Mouse (Mus musculus): ENCODE data around the gene Gata1. TPM values are rescaled to one million over a fixed set of nuclear protein-coding genes. Genes with fewer than 3 reads are reported as not detected.
A peak's percentile ranks its signal among the peaks of the same experiment; 100 is the strongest.
"Not testable (repeated sequence)": the region's sequence is repeated elsewhere in the genome, so short reads cannot be mapped to it uniquely, and the experiment has no call there.

The Gata1 gene
- 5.2 and 5.6 TPM in 2 replicates for polyA plus RNA-seq (2016; fragmentation: Nextera tagmentation; extraction: Ambion mirVana)

GRCm38 (mm10) chrX:7977892-7978291, at the start of gene Gata1:
Gene Gata1 (minus strand): TSS chrX:7978071.
- no peaks in the 10 kb centered on the region for H3K27me3 ChIP-seq (replicated peaks; ENCODE audit: low read depth, poor library complexity, severe bottlenecking)
- no peak within 1 kb of the TSS for H3K4me3 ChIP-seq
- no peaks in the 10 kb centered on the region; the same call in 1 of the 2 replicates for H3K9me3 ChIP-seq
- no peaks in the 10 kb centered on the region for H3K4me1 ChIP-seq
- no peak for DNase-seq (ENCODE audit: low spot score)
- 93% methylated on average over 11 of the region's 11 CpGs for WGBS
- no peak within 1 kb of the TSS for H3K27ac ChIP-seq (replicated peaks)
- no peaks in the 10 kb centered on the region for H3K36me3 ChIP-seq (replicated peaks)

- WGBS: 76% methylated on average over 4 of the region's 4 CpGs
Observed at GRCm38 (mm10) chrX:8026811-8027210, 48.9 kb upstream of the Gata1 start.

GRCm38 (mm10) chrX:8024795-8025194, 46.9 kb upstream of the Gata1 start:
- WGBS: 72% methylated on average over 2 of the region's 2 CpGs
- no peak overlapping the region for H3K27ac ChIP-seq (replicated peaks)
- H3K4me1 ChIP-seq: no peaks in the 10 kb centered on the region
- no peak for DNase-seq (ENCODE audit: low spot score)
- H3K27me3 ChIP-seq (replicated peaks; ENCODE audit: low read depth, poor library complexity, severe bottlenecking): no peaks in the 10 kb centered on the region
- no peak overlapping the region for H3K4me3 ChIP-seq
- H3K36me3 ChIP-seq (replicated peaks): no peaks in the 10 kb centered on the region
- H3K9me3 ChIP-seq: no peaks in the 10 kb centered on the region

More at GRCm38 (mm10) chrX:8026811-8027210, 48.9 kb upstream of the Gata1 start:
- Histone ChIP-seq H3K4me3 (no peak overlapping the region), H3K27me3 (replicated peaks; ENCODE audit: low read depth, poor library complexity, severe bottlenecking) (no peaks in the 10 kb centered on the region), H3K9me3 (no peaks in the 10 kb centered on the region), H3K4me1 (no peaks in the 10 kb centered on the region), H3K36me3 (replicated peaks) (no peaks in the 10 kb centered on the region), H3K27ac (replicated peaks) (no peak overlapping the region)
- DNase-seq (ENCODE audit: low spot score): no peak

- 73% methylated on average over 2 of the region's 2 CpGs for WGBS
- H3K4me3 ChIP-seq: no peak overlapping the region
- no peaks in the 10 kb centered on the region for H3K36me3 ChIP-seq (replicated peaks)
- DNase-seq (ENCODE audit: low spot score): no peak
- no peak overlapping the region for H3K27ac ChIP-seq (replicated peaks)
- no peaks in the 10 kb centered on the region for H3K4me1 ChIP-seq
- no peaks in the 10 kb centered on the region for H3K9me3 ChIP-seq
- no peaks in the 10 kb centered on the region for H3K27me3 ChIP-seq (replicated peaks; ENCODE audit: low read depth, poor library complexity, severe bottlenecking)
Observed at GRCm38 (mm10) chrX:8020111-8020778, 42.4 kb upstream of the Gata1 start.

GRCm38 (mm10) chrX:8018286-8018685, 40.4 kb upstream of the Gata1 start, which contains the start of gene Glod5:
Gene Glod5 (minus strand): TSS chrX:8018492.
- Histone ChIP-seq H3K4me1 (no peaks in the 10 kb centered on the region), H3K27me3 (replicated peaks; ENCODE audit: low read depth, poor library complexity, severe bottlenecking) (no peaks in the 10 kb centered on the region), H3K4me3 (no peak within 1 kb of the TSS), H3K36me3 (replicated peaks) (no peaks in the 10 kb centered on the region), H3K27ac (replicated peaks) (no peak within 1 kb of the TSS), H3K9me3 (no peaks in the 10 kb centered on the region)
- WGBS: 81% methylated on average over 2 of the region's 2 CpGs
- no peak for DNase-seq (ENCODE audit: low spot score)

- Histone ChIP-seq H3K36me3 (replicated peaks) (no peaks in the 10 kb centered on the region), H3K4me1 (no peaks in the 10 kb centered on the region), H3K4me3 (no peak overlapping the region), H3K27me3 (replicated peaks; ENCODE audit: low read depth, poor library complexity, severe bottlenecking) (no peaks in the 10 kb centered on the region), H3K27ac (replicated peaks) (no peak overlapping the region), H3K9me3 (no peaks in the 10 kb centered on the region)
- peak; percentile 53 for DNase-seq (ENCODE audit: low spot score)
- WGBS: 13% methylated on average over 5 of the region's 5 CpGs
Observed at GRCm38 (mm10) chrX:8017142-8017541, 39.3 kb upstream of the Gata1 start.

GRCm38 (mm10) chrX:8015675-8016074, 37.8 kb upstream of the Gata1 start:
- H3K9me3 ChIP-seq; H3K27ac ChIP-seq (replicated peaks); H3K4me3 ChIP-seq; H3K36me3 ChIP-seq (replicated peaks); H3K4me1 ChIP-seq; H3K27me3 ChIP-seq (replicated peaks; ENCODE audit: low read depth, poor library complexity, severe bottlenecking): not testable (repeated sequence)
- peak; percentile 39 for DNase-seq (ENCODE audit: low spot score)
- 29% methylated on average over 7 of the region's 7 CpGs for WGBS

GRCm38 (mm10) chrX:8013569-8014314, 35.9 kb upstream of the Gata1 start:
- no peaks in the 10 kb centered on the region for H3K36me3 ChIP-seq (replicated peaks)
- DNase-seq (ENCODE audit: low spot score): no peak
- no peaks in the 10 kb centered on the region for H3K27me3 ChIP-seq (replicated peaks; ENCODE audit: low read depth, poor library complexity, severe bottlenecking)
- H3K4me3 ChIP-seq: no peak overlapping the region
- no peak overlapping the region for H3K27ac ChIP-seq (replicated peaks)
- no peaks in the 10 kb centered on the region for H3K4me1 ChIP-seq
- H3K9me3 ChIP-seq: no peaks in the 10 kb centered on the region
- 30% methylated on average over 7 of the region's 8 CpGs for WGBS

GRCm38 (mm10) chrX:8013157-8013556, 35.3 kb upstream of the Gata1 start:
- WGBS: 19% methylated on average over 2 of the region's 2 CpGs
- Histone ChIP-seq H3K27ac (replicated peaks) (no peak overlapping the region), H3K4me1 (no peaks in the 10 kb centered on the region), H3K9me3 (no peaks in the 10 kb centered on the region), H3K27me3 (replicated peaks; ENCODE audit: low read depth, poor library complexity, severe bottlenecking) (no peaks in the 10 kb centered on the region), H3K36me3 (replicated peaks) (no peaks in the 10 kb centered on the region), H3K4me3 (no peak overlapping the region)
- DNase-seq (ENCODE audit: low spot score): no peak

GRCm38 (mm10) chrX:8009356-8009755, 31.5 kb upstream of the Gata1 start:
- H3K9me3 ChIP-seq; H3K36me3 ChIP-seq (replicated peaks); H3K4me3 ChIP-seq; H3K27ac ChIP-seq (replicated peaks); DNase-seq (ENCODE audit: low spot score); H3K27me3 ChIP-seq (replicated peaks; ENCODE audit: low read depth, poor library complexity, severe bottlenecking); H3K4me1 ChIP-seq: not testable (repeated sequence)
- WGBS: 83% methylated on average over 4 of the region's 4 CpGs

GRCm38 (mm10) chrX:8008543-8008942, 30.7 kb upstream of the Gata1 start:
- H3K27ac ChIP-seq (replicated peaks): no peak overlapping the region
- no peak for DNase-seq (ENCODE audit: low spot score)
- H3K27me3 ChIP-seq (replicated peaks; ENCODE audit: low read depth, poor library complexity, severe bottlenecking): no peaks in the 10 kb centered on the region
- no peak overlapping the region for H3K4me3 ChIP-seq
- H3K9me3 ChIP-seq: no peaks in the 10 kb centered on the region
- 37% methylated on average over 5 of the region's 5 CpGs for WGBS
- no peaks in the 10 kb centered on the region for H3K36me3 ChIP-seq (replicated peaks)
- no peaks in the 10 kb centered on the region for H3K4me1 ChIP-seq

GRCm38 (mm10) chrX:8002971-8003370, 25.1 kb upstream of the Gata1 start:
- WGBS: 56% methylated on average over 4 of the region's 4 CpGs
- Histone ChIP-seq H3K4me3 (no peak overlapping the region), H3K4me1 (no peaks in the 10 kb centered on the region), H3K27ac (replicated peaks) (no peak overlapping the region), H3K36me3 (replicated peaks) (no peaks in the 10 kb centered on the region), H3K27me3 (replicated peaks; ENCODE audit: low read depth, poor library complexity, severe bottlenecking) (no peaks in the 10 kb centered on the region), H3K9me3 (0 out of 2 replicates have a peak, but pooled peaks cover 2% of the 10 kb centered on the region)
- DNase-seq (ENCODE audit: low spot score): no peak

GRCm38 (mm10) chrX:8002001-8002400, 24.1 kb upstream of the Gata1 start:
- 0 out of 2 replicates have a peak, but pooled peaks cover 2% of the 10 kb centered on the region for H3K9me3 ChIP-seq
- H3K27ac ChIP-seq (replicated peaks): no peak overlapping the region
- WGBS: 17% methylated on average over 5 of the region's 5 CpGs
- no peaks in the 10 kb centered on the region for H3K27me3 ChIP-seq (replicated peaks; ENCODE audit: low read depth, poor library complexity, severe bottlenecking)
- no peaks in the 10 kb centered on the region for H3K36me3 ChIP-seq (replicated peaks)
- no peak for DNase-seq (ENCODE audit: low spot score)
- no peak overlapping the region for H3K4me3 ChIP-seq
- H3K4me1 ChIP-seq: no peaks in the 10 kb centered on the region
